Mouse (Mus musculus) intestine, postnatal 0 days (tissue): ENCODE measurements at regions not wholly inside any gene's neighbourhood (a gene's known extent, or its start where the extent isn't known, plus 50 kb on each side); places are given as distances from the start of the nearest gene placed in this dataset.

Experiments
- ATAC-seq: fragments of 200-750 bp; cut with Nextera tagmentation; 2 replicates; pipeline ENCODE4 v1.8.0; 2017; ENCODE audit warnings: mild to moderate bottlenecking, moderate TSS enrichment, moderate library complexity
- H3K27ac ChIP-seq: fragments of 300-500 bp; sonication (generic); 2 replicates; pipeline ENCODE4 v1.5.1; 2014; ENCODE audit warnings: mild to moderate bottlenecking, low read depth, low read length, moderate library complexity
- H3K27me3 ChIP-seq: fragments of 300-500 bp; sonication (generic); replicated peaks from 2 replicates; pipeline ENCODE4 v1.6.1; 2014; ENCODE audit warnings: low read length, mixed read lengths; ENCODE audit not compliant: control insufficient read depth, insufficient read depth
- H3K36me3 ChIP-seq: fragments of 300-500 bp; sonication (generic); 2 replicates; pipeline ENCODE4 v1.6.1; 2014; ENCODE audit warnings: mild to moderate bottlenecking, moderate library complexity; ENCODE audit not compliant: control insufficient read depth, insufficient read depth
- H3K4me1 ChIP-seq: fragments of 300-500 bp; sonication (generic); replicated peaks from 2 replicates; pipeline ENCODE4 v1.6.1; 2014; ENCODE audit warnings: antibody characterized with exemption, low read length, mixed read lengths; ENCODE audit not compliant: control insufficient read depth, insufficient read depth
- H3K4me2 ChIP-seq: fragments of 300-500 bp; sonication (generic); replicated peaks from 2 replicates; pipeline ENCODE4 v1.6.1; 2014; ENCODE audit warnings: low read depth, mild to moderate bottlenecking, moderate library complexity
- H3K4me3 ChIP-seq: fragments of 300-500 bp; sonication (generic); 2 replicates; pipeline ENCODE4 v1.5.1; 2014; ENCODE audit warnings: low read depth, low read length
- H3K9ac ChIP-seq: fragments of 300-500 bp; sonication (generic); 2 replicates; pipeline ENCODE4 v1.6.1; 2014; ENCODE audit warnings: mild to moderate bottlenecking, low read depth, low read length
- H3K9me3 ChIP-seq: fragments of 300-500 bp; sonication (generic); 2 replicates; pipeline ENCODE4 v1.6.1; 2016; ENCODE audit warnings: mixed run types; ENCODE audit not compliant: control insufficient read depth
- CTCF ChIP-seq: sonication (generic); IDR thresholded peaks from 2 replicates; pipeline ENCODE4 v1.5.1; 2016; ENCODE audit warnings: low read depth, mild to moderate bottlenecking, control low read depth, antibody characterized with exemption, moderate library complexity
- WGBS: fragments of 180-500 bp; shearing (Covaris S2); extraction: QIAGEN DNeasy Blood & Tissue Kit; methylation state at CpG from one replicate; pipeline ENCODE4 v1.1.7; 2014; 5-methylcytosine and 5-hydroxymethylcytosine counted together

- Histone ChIP-seq H3K27ac (no peak overlapping the region), H3K4me2 (no peak overlapping the region), H3K4me1 (no peaks in the 10 kb centered on the region), H3K36me3 (no peaks in the 10 kb centered on the region), H3K9ac (no peak overlapping the region), H3K27me3 (no peaks in the 10 kb centered on the region), H3K4me3 (no peak overlapping the region), H3K9me3 (no peaks in the 10 kb centered on the region)
- ATAC-seq = no peak
- no peak for TF ChIP-seq CTCF
- 93% methylated on average over 3 of the region's 3 CpGs for WGBS
These were observed 51.3 kb upstream of the Tank start for GRCm38 (mm10) chr2:61527127-61527526.

DNA sequence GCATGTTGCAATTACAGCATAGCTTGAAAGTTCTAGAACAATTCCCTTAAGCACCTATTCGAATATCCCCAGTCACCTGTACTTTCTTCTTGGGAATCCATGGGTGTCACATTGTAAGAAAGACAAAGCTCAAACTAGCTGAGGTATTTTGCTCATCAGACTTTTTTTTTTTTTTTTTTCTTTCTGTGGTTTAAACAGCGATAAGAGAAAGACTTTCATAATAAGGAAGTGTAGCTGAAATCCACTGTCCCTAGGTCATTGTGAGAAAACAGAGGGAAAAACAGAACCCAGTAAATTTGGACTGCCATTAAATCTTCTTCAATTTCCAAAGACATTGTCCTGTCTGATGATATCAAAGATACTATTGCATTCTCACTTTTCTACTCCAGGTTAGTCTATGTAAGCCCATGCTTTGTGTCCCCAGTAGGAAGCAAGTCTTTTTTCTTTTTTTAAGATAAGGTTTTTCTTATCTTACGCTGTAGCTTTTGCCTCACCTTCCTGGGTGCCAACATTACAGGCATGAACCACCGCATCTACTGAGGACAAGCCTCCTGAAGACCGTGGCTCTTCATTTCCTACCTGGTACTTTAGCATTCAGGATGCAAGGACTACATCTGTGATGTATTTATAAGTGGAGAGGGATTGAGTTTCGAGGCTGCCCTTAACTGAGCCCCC is 54.2 kb upstream of the Tank start:
- no peaks in the 10 kb centered on the region for H3K36me3 ChIP-seq
- no peak overlapping the region for H3K4me3 ChIP-seq
- H3K4me2 ChIP-seq = no peak overlapping the region
- no peaks in the 10 kb centered on the region for H3K4me1 ChIP-seq
- ATAC-seq = no peak
- TF ChIP-seq CTCF = no peak
- H3K9ac ChIP-seq = no peak overlapping the region
- H3K27ac ChIP-seq = no peak overlapping the region
- H3K27me3 ChIP-seq = no peaks in the 10 kb centered on the region
- no peaks in the 10 kb centered on the region for H3K9me3 ChIP-seq
- WGBS = 74% methylated on average over 6 of the region's 6 CpGs

DNA sequence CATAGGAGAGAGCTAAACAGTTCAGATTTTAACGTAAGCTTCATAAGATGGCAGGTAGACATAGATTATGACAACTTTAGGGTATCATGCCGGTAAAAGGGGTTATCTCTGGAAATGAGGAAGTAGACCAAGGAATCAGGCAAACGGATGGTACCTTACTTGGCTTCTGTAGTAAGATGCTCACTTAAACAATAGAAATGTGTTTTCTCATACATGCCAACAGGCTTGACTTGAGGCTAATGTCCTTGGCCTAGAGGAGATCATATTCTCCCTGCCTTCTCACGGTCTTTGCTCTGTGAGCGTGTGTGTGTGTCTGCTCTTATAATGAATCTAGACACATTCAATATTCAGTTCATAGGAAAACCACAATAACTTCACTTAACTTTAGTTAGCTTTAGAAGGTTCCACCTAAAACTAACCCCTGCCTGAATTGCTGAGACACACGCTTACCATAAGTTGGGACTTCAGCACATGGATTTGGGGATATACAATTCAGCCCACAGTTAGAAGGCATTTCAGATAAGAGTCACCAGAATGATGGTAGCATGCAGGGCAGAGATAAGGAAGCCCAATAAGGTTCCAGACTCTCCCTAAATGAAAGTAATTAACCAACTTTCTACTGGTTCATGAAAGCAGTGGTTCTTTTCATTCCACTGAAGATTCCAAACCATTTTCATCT is 63.8 kb upstream of the Tank start:
- TF ChIP-seq CTCF = no peak
- Histone ChIP-seq H3K27ac (no peak overlapping the region), H3K4me3 (no peak overlapping the region), H3K27me3 (no peaks in the 10 kb centered on the region), H3K9ac (no peak overlapping the region), H3K36me3 (no peaks in the 10 kb centered on the region), H3K4me2 (no peak overlapping the region), H3K4me1 (no peaks in the 10 kb centered on the region), H3K9me3 (no peaks in the 10 kb centered on the region)
- ATAC-seq = no peak
- 89% methylated on average over 6 of the region's 6 CpGs for WGBS

GRCm38 (mm10) chr2:61513787-61514444 is 64.5 kb upstream of the Tank start:
- 75% methylated on average over 12 of the region's 12 CpGs for WGBS

GRCm38 (mm10) chr2:61503594-61503993 is 74.8 kb upstream of the Tank start:
- no peak overlapping the region for H3K27ac ChIP-seq
- H3K36me3 ChIP-seq = no peaks in the 10 kb centered on the region
- H3K4me3 ChIP-seq = no peak overlapping the region
- 83% methylated on average over 4 of the region's 4 CpGs for WGBS
- H3K9me3 ChIP-seq = no peaks in the 10 kb centered on the region
- no peak for ATAC-seq
- H3K9ac ChIP-seq = no peak overlapping the region
- no peaks in the 10 kb centered on the region for H3K4me1 ChIP-seq
- H3K4me2 ChIP-seq = no peak overlapping the region
- no peaks in the 10 kb centered on the region for H3K27me3 ChIP-seq
- TF ChIP-seq CTCF = no peak

More at GRCm38 (mm10) chr2:61513787-61514444, 64.5 kb upstream of the Tank start:
- H3K9ac ChIP-seq = no peak overlapping the region
- H3K36me3 ChIP-seq = no peaks in the 10 kb centered on the region
- H3K4me3 ChIP-seq = no peak overlapping the region
- ATAC-seq = no peak
- H3K27ac ChIP-seq = no peak overlapping the region
- H3K4me2 ChIP-seq = no peak overlapping the region
- no peak for TF ChIP-seq CTCF
- no peaks in the 10 kb centered on the region for H3K27me3 ChIP-seq
- no peaks in the 10 kb centered on the region for H3K9me3 ChIP-seq
- H3K4me1 ChIP-seq = no peaks in the 10 kb centered on the region

- TF ChIP-seq CTCF = peak; percentile 20; the same call in 1 of the 2 replicates
- 91% methylated on average over 5 of the region's 5 CpGs for WGBS
- Histone ChIP-seq H3K27me3 (no peaks in the 10 kb centered on the region), H3K4me3 (no peak overlapping the region), H3K27ac (no peak overlapping the region), H3K9ac (no peak overlapping the region), H3K36me3 (no peaks in the 10 kb centered on the region), H3K4me1 (no peaks in the 10 kb centered on the region), H3K9me3 (no peaks in the 10 kb centered on the region), H3K4me2 (no peak overlapping the region)
- ATAC-seq = no peak
These were observed 76.5 kb upstream of the Tank start for GRCm38 (mm10) chr2:61501922-61502321.
